Mouse (Mus musculus): ENCODE measurements around the gene Hrh3. TPM values are rescaled to one million over a fixed set of nuclear protein-coding genes. Genes with fewer than 3 reads are reported as not detected.

Gene Hrh3
- polyA plus RNA-seq, 1 experiment from 2014 or later: 4.2 TPM

GRCm38 (mm10) chr2:180077622-180078021 lies 26.7 kb downstream of the Hrh3 start:
- Histone ChIP-seq H3K4me2 (replicated peaks) (no peak overlapping the region), H3K4me3 (no peak overlapping the region), H3K4me1 (no peaks in the 10 kb centered on the region), H3K9ac (no peak overlapping the region), H3K27me3 (no peaks in the 10 kb centered on the region), H3K9me3 (replicated peaks) (no peaks in the 10 kb centered on the region), H3K36me3 (peaks cover 47% of the 10 kb centered on the region), H3K27ac (0 out of 2 replicates have a peak overlapping the region, but pooled peaks have one; percentile 4)
- 69% methylated on average over 3 of the region's 3 CpGs for WGBS
- no peak for ATAC-seq (ENCODE audit: low FRiP score)

- 90% methylated on average over 7 of the region's 7 CpGs for WGBS
- H3K27ac ChIP-seq: no peak overlapping the region
These were observed 31.4 kb downstream of the Hrh3 start for GRCm38 (mm10) chr2:180072886-180073285.

GRCm38 (mm10) chr2:180071671-180072070 lies 32.6 kb downstream of the Hrh3 start:
- Histone ChIP-seq H3K9me3 (replicated peaks) (no peaks in the 10 kb centered on the region), H3K9ac (no peak overlapping the region), H3K4me3 (no peak overlapping the region), H3K4me1 (peaks cover 13% of the 10 kb centered on the region), H3K36me3 (peaks cover 27% of the 10 kb centered on the region), H3K27me3 (no peaks in the 10 kb centered on the region), H3K27ac (no peak overlapping the region), H3K4me2 (replicated peaks) (no peak overlapping the region)
- ATAC-seq (ENCODE audit: low FRiP score): no peak
- WGBS: 89% methylated on average over 2 of the region's 2 CpGs

More at GRCm38 (mm10) chr2:180072886-180073285, 31.4 kb downstream of the Hrh3 start:
- H3K9me3 ChIP-seq (replicated peaks): no peaks in the 10 kb centered on the region
- H3K9ac ChIP-seq: no peak overlapping the region
- no peak overlapping the region for H3K4me3 ChIP-seq
- H3K4me2 ChIP-seq (replicated peaks): no peak overlapping the region
- H3K27me3 ChIP-seq: no peaks in the 10 kb centered on the region
- H3K4me1 ChIP-seq: peaks cover 13% of the 10 kb centered on the region
- H3K36me3 ChIP-seq: peaks cover 27% of the 10 kb centered on the region
- ATAC-seq (ENCODE audit: low FRiP score): no peak

- Histone ChIP-seq H3K9ac (peak within 1 kb of the TSS; percentile 80), H3K4me1 (peaks cover 13% of the 10 kb centered on the region), H3K36me3 (peaks cover 27% of the 10 kb centered on the region), H3K27ac (peak within 1 kb of the TSS; percentile 85), H3K27me3 (no peaks in the 10 kb centered on the region), H3K9me3 (replicated peaks) (no peaks in the 10 kb centered on the region), H3K4me3 (peak within 1 kb of the TSS; percentile 60), H3K4me2 (replicated peaks) (peak within 1 kb of the TSS; percentile 90)
- 5% methylated on average over 57 of the region's 58 CpGs for WGBS
- peak; percentile 96 for ATAC-seq (ENCODE audit: low FRiP score)
These were observed 33.5 kb downstream of the Hrh3 start, which contains the start of gene Mtg2 for GRCm38 (mm10) chr2:180070481-180071453. Mtg2 (plus strand) TSS chr2:180070588.

GRCm38 (mm10) chr2:180069770-180070480 lies 34.4 kb downstream of the Hrh3 start:
- H3K4me2 ChIP-seq (replicated peaks): peak overlapping the region; percentile 90
- peaks cover 13% of the 10 kb centered on the region for H3K4me1 ChIP-seq
- no peaks in the 10 kb centered on the region for H3K27me3 ChIP-seq
- H3K36me3 ChIP-seq: peaks cover 34% of the 10 kb centered on the region
- ATAC-seq (ENCODE audit: low FRiP score): peak; percentile 79
- peak overlapping the region; percentile 60 for H3K4me3 ChIP-seq
- peak overlapping the region; percentile 85 for H3K27ac ChIP-seq
- 36% methylated on average over 20 of the region's 20 CpGs for WGBS
- H3K9ac ChIP-seq: peak overlapping the region; percentile 80
- H3K9me3 ChIP-seq (replicated peaks): no peaks in the 10 kb centered on the region

- no peak for ATAC-seq (ENCODE audit: low FRiP score)
- H3K9ac ChIP-seq: no peak overlapping the region
- 98% methylated on average over 11 of the region's 11 CpGs for WGBS
- no peak overlapping the region for H3K27ac ChIP-seq
- no peak overlapping the region for H3K4me3 ChIP-seq
- H3K36me3 ChIP-seq: peaks cover 80% of the 10 kb centered on the region
- H3K4me2 ChIP-seq (replicated peaks): no peak overlapping the region
- H3K4me1 ChIP-seq: no peaks in the 10 kb centered on the region
- H3K27me3 ChIP-seq: no peaks in the 10 kb centered on the region
- H3K9me3 ChIP-seq (replicated peaks): no peaks in the 10 kb centered on the region
These were observed 40.8 kb downstream of the Hrh3 start for GRCm38 (mm10) chr2:180063338-180064131.

- Histone ChIP-seq H3K4me1 (0 out of 2 replicates have a peak, but pooled peaks cover 7% of the 10 kb centered on the region), H3K4me3 (no peak overlapping the region), H3K4me2 (replicated peaks) (no peak overlapping the region), H3K27me3 (no peaks in the 10 kb centered on the region), H3K27ac (no peak overlapping the region), H3K9me3 (replicated peaks) (no peaks in the 10 kb centered on the region), H3K9ac (no peak overlapping the region), H3K36me3 (peaks cover 59% of the 10 kb centered on the region)
- no peak for ATAC-seq (ENCODE audit: low FRiP score)
- WGBS: 95% methylated on average over 9 of the region's 9 CpGs
These were observed 51.3 kb downstream of the Hrh3 start for GRCm38 (mm10) chr2:180053001-180053400.

GRCm38 (mm10) chr2:180051986-180052733 lies 52.1 kb downstream of the Hrh3 start:
- Histone ChIP-seq H3K27me3 (no peaks in the 10 kb centered on the region), H3K4me3 (no peak overlapping the region), H3K9ac (no peak overlapping the region), H3K9me3 (replicated peaks) (no peaks in the 10 kb centered on the region), H3K27ac (no peak overlapping the region), H3K4me1 (0 out of 2 replicates have a peak, but pooled peaks cover 7% of the 10 kb centered on the region), H3K36me3 (peaks cover 51% of the 10 kb centered on the region), H3K4me2 (replicated peaks) (no peak overlapping the region)
- ATAC-seq (ENCODE audit: low FRiP score): 0 out of 2 replicates have a peak, but pooled peaks have one; percentile 12
- WGBS: 89% methylated on average over 14 of the region's 14 CpGs

- no peaks in the 10 kb centered on the region for H3K9me3 ChIP-seq (replicated peaks)
- H3K4me3 ChIP-seq: no peak overlapping the region
- no peaks in the 10 kb centered on the region for H3K27me3 ChIP-seq
- H3K9ac ChIP-seq: no peak overlapping the region; the same call in 1 of the 2 replicates
- ATAC-seq (ENCODE audit: low FRiP score): 0 out of 2 replicates have a peak, but pooled peaks have one; percentile 23
- H3K27ac ChIP-seq: no peak overlapping the region
- no peak overlapping the region for H3K4me2 ChIP-seq (replicated peaks)
- H3K36me3 ChIP-seq: peaks cover 48% of the 10 kb centered on the region
- 0 out of 2 replicates have a peak, but pooled peaks cover 7% of the 10 kb centered on the region for H3K4me1 ChIP-seq
- WGBS: 26% methylated on average over 5 of the region's 5 CpGs
These were observed 53.3 kb downstream of the Hrh3 start for GRCm38 (mm10) chr2:180050986-180051385.

All from hindbrain, embryonic 12.5 days (tissue).